Mouse (Mus musculus) spleen, postnatal 10 days (tissue): Measurements from ENCODE around the gene Prss50.

Experiments used
- DNase-seq, 2 experiments: peaks; one replicate each; pipeline ENCODE4 v3.0.0; 2021 to 2022; ENCODE audit warnings: low spot score in 2 of 2

The Prss50 gene

GRCm38 (mm10) chr9:110874660-110875191 lies 17.0 kb downstream of the Prss50 start:
- DNase-seq = no peak

- no peak for DNase-seq
Observed at GRCm38 (mm10) chr9:110875288-110875695, 17.5 kb downstream of the Prss50 start.

- DNase-seq = no peak
Observed at GRCm38 (mm10) chr9:110877353-110877752, 19.6 kb downstream of the Prss50 start.

DNA sequence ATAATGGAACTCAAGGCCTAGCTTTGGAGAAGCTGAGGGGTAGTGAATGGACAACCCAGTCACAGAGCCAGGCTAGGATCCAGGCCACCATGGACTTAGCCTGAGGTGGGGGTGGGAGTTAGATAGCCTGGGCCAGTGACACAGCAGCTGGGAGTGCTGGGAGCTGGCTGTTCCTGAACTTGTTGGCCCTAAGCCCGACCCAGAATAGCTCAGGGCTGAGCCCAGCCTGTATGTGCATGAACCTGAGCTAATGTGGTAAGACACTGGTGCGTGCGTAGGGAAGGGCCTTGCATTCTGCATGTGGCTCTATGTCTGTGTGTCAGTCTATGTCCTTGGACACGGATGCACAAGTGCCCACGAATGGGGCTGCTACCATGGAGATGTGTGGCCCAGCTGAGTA lies 20.1 kb downstream of the Prss50 start:
- DNase-seq = no peak

DNA sequence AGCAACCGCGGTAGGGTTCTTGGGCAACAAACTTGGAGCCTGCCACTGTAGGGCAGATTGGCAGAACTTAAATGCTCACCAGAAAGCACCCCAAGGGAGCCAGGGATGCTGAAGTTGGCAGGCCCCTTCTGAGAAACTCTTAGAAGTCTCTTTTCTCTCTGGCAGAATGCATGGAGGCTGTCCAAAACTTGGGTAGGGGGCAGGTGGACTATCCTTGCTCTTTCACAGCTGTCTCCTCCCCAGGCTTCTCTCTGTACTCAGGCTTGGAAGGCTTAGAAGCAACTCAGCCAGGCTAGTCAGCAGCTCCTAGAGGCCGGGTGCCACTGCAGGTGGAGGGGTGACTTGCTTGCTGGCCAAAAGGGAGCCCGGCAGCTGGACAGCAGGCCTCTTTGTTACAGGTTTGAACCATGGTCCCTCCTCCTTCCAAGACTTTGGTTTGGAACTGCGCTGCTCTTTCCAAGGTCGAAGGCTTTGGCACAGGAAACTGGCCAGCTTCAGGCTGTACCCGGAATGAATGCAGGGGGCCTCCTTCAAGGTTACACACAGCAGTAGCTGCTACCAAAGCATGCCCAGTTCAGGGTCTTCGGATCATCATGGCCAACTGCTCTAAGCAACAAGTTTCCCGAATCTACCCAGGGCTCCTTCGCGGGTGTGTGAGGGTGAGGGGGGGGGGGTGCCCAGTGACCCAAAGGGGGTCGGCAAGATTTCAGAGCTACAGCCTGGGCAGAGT lies 21.6 kb downstream of the Prss50 start, which contains the start of gene Als2cl:
Gene Als2cl (plus strand): TSS at position 680 of the 730 bp plus-strand sequence.
- DNase-seq = no peak

- DNase-seq = peak in 1 of 2 experiments; percentile 49
Observed at GRCm38 (mm10) chr9:110879998-110880561, 22.3 kb downstream of the Prss50 start, which contains the start of gene Tmie. Tmie (minus strand) TSS chr9:110880113.

GRCm38 (mm10) chr9:110880772-110881171 lies 23.0 kb downstream of the Prss50 start:
- no peak for DNase-seq

DNA sequence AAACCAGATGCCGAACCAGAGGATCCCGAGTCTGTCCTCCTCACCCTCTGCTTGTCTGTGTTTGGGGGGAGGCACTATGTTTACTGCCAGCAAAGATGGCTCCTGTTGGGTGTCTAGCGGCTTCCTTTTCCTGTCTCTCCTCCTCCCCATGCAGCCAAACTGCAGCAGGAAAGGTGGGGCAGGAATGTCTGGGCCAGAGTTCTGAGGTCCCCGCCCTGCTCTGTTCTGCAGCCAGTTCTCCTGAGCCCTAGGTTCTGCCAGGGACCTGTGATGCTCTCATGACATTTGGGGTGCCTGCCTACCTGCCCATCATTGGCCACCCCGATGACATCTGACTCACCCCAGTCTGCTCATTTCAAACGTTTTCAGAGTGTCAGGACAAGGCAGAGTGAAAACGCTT lies 24.2 kb downstream of the Prss50 start:
- no peak for DNase-seq

GRCm38 (mm10) chr9:110887388-110888303 lies 29.9 kb downstream of the Prss50 start:
- no peak for DNase-seq

GRCm38 (mm10) chr9:110888935-110889334 lies 31.2 kb downstream of the Prss50 start:
- no peak for DNase-seq

DNA sequence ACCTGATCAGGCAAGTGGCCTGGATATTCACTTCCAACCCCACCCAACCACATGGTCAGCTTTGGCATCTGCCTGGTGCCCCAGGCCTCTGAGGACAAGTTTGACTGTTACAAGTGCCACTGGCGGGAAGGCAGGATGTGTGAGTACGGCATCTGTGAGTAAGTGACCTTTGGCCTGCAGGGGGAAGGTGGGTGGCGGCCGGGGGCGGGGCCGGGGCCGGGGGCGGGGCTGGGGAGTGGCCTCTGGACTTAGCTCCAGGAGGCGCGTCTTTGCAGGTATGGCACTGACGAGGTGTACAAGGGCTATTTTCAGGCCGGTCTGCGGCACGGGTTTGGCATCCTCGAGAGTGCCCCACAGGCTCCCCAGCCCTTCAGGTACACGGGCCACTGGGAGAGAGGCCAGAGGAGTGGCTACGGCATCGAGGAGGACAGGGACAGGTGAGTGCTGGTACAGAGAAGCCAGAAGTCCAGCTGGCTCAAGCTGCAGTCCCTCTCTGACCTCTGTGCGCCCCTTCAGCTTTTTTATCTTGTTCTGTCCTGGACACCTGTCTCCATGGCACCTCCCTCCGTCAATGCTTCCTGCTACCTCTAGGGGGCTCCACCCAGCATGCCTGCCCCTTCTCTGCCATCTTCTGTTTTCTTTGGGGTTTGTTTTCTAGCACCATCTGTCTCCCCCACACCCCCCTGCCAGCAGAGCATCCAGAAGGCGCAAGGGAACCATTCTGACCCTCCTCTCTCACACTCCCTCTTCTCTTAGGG lies 32.4 kb downstream of the Prss50 start:
- DNase-seq = no peak

GRCm38 (mm10) chr9:110891077-110891828 lies 33.5 kb downstream of the Prss50 start:
- no peak for DNase-seq

- DNase-seq = no peak
Observed at GRCm38 (mm10) chr9:110892552-110892951, 34.8 kb downstream of the Prss50 start.

- DNase-seq = no peak
Observed at GRCm38 (mm10) chr9:110893429-110893828, 35.7 kb downstream of the Prss50 start.

- DNase-seq = no peak
Observed at GRCm38 (mm10) chr9:110895507-110895906, 37.7 kb downstream of the Prss50 start.

DNA sequence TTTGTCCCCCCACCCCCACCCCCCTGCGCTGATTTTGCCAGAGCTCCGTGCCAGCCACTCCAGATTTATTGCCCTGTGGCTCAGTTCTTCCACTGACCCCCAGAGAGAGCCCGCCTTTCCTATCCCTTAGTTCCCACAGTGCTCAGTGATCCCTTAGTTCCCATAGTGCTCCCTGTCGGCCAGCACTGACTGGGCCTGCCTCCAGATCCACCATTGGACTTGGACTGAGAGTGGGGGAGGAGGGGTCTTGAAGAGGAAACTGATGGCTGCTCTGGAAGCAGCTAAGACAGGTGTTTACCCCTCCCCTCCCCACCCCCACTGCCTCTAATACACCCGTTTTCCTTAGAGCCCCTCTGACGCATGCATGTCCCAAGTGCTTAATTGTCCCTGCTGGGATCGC lies 38.2 kb downstream of the Prss50 start:
- DNase-seq = no peak

GRCm38 (mm10) chr9:110896595-110896994 lies 38.8 kb downstream of the Prss50 start:
- peak in 1 of 2 experiments; percentile 26 for DNase-seq

DNA sequence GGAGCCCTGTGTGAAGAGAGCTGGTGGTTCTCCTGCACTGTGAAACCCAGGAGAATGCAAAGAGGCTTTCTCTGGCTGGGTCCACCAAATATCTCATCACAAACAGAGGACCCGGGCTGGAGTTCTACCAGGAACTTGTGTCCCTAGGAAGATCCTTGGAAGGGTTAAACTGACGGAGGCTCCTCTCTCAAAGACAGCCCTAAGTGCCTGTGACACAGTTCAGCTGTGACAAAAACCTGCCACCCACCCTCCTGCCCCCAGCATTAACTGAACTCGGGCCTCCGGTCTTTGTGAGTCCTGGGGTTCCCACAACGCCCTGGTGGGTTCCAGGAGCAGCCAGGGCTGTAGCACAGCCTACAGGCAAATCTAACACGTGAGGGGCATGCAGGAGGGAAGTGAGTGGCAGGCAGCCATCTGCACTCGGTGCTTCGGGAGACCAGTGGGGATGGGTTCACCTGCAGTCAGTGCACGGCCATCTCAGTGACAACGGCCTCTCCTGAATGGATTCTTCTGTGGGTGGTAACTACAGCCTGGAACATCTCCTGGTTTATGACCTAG lies 41.8 kb downstream of the Prss50 start:
- DNase-seq = no peak

- DNase-seq = no peak
Observed at GRCm38 (mm10) chr9:110901204-110901603, 43.4 kb downstream of the Prss50 start.

DNA sequence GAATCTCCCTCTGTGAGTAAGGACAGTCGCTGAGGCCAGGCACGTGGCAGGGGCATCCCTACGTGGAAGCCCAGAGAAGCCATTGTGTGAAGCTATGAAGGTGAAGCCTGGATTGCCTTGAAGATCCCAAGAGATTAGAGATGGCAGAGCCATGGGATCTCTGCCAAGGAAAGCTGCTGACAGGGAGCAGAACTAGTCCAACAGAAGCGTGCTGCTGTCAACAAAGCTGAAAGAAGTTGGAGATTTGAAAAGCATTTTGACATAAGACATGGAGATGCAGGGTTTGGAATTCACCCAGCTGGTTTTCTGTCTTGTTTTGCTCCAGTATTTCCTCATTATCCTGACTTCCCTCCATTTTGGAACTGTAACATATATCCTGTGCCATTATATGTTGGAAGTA lies 44.5 kb downstream of the Prss50 start:
- DNase-seq = no peak
